Mouse (Mus musculus): ENCODE results near the gene Olfr1249. TPM values are rescaled to one million over a fixed set of nuclear protein-coding genes. Genes with fewer than 3 reads are reported as not detected.
"Not testable (repeated sequence)": the region's sequence is repeated elsewhere in the genome, so short reads cannot be mapped to it uniquely, and the experiment has no call there.

Olfr1249 gene
- polyA plus RNA-seq (2012; rRNA removed) = not detected in 2 replicates

GRCm38 (mm10) chr2:89634883-89635282 is at the start of gene Olfr1249:
TSS of gene Olfr1249 (minus strand) at chr2:89634983.
- Histone ChIP-seq H3K36me3 (ENCODE audit: control insufficient read depth, insufficient read depth, low read length) (no peaks in the 10 kb centered on the region), H3K4me1 (ENCODE audit: control insufficient read depth, insufficient read depth, low read length) (no peaks in the 10 kb centered on the region), H3K27me3 (ENCODE audit: control insufficient read depth, insufficient read depth, low read length) (no peaks in the 10 kb centered on the region), H3K27ac (ENCODE audit: control insufficient read depth, insufficient read depth, low read depth, low read length) (no peak within 1 kb of the TSS), H3K4me3 (ENCODE audit: control insufficient read depth, low read depth, low read length) (no peak within 1 kb of the TSS)
- no peak for TF ChIP-seq POLR2A (IDR thresholded peaks at IDR 0.05; ENCODE audit: control insufficient read depth, low read depth, low read length)
- TF ChIP-seq CTCF (IDR thresholded peaks at IDR 0.05; ENCODE audit: control insufficient read depth, insufficient read depth, insufficient replicate concordance, low read depth, low read length) = no peak

- H3K36me3 ChIP-seq (ENCODE audit: control insufficient read depth, insufficient read depth, low read length) = no peaks in the 10 kb centered on the region
- TF ChIP-seq CTCF (IDR thresholded peaks at IDR 0.05; ENCODE audit: control insufficient read depth, insufficient read depth, insufficient replicate concordance, low read depth, low read length) (no peak), POLR2A (IDR thresholded peaks at IDR 0.05; ENCODE audit: control insufficient read depth, low read depth, low read length) (no peak)
- no peak within 1 kb of the TSS for H3K4me3 ChIP-seq (ENCODE audit: control insufficient read depth, low read depth, low read length)
- no peaks in the 10 kb centered on the region for H3K27me3 ChIP-seq (ENCODE audit: control insufficient read depth, insufficient read depth, low read length)
- H3K27ac ChIP-seq (ENCODE audit: control insufficient read depth, insufficient read depth, low read depth, low read length) = no peak within 1 kb of the TSS
- H3K4me1 ChIP-seq (ENCODE audit: control insufficient read depth, insufficient read depth, low read length) = no peaks in the 10 kb centered on the region
Observed at GRCm38 (mm10) chr2:89671836-89672235, 37.1 kb upstream of the Olfr1249 start, which contains the start of gene Olfr1251. TSS of gene Olfr1251 (minus strand) at chr2:89671936.

- Histone ChIP-seq H3K4me3 (ENCODE audit: control insufficient read depth, low read depth, low read length) (no peak within 1 kb of the TSS), H3K36me3 (ENCODE audit: control insufficient read depth, insufficient read depth, low read length) (no peaks in the 10 kb centered on the region), H3K27ac (ENCODE audit: control insufficient read depth, insufficient read depth, low read depth, low read length) (no peak within 1 kb of the TSS), H3K4me1 (ENCODE audit: control insufficient read depth, insufficient read depth, low read length) (no peaks in the 10 kb centered on the region), H3K27me3 (ENCODE audit: control insufficient read depth, insufficient read depth, low read length) (no peaks in the 10 kb centered on the region)
- no peak for TF ChIP-seq CTCF (IDR thresholded peaks at IDR 0.05; ENCODE audit: control insufficient read depth, insufficient read depth, insufficient replicate concordance, low read depth, low read length)
- no peak for TF ChIP-seq POLR2A (IDR thresholded peaks at IDR 0.05; ENCODE audit: control insufficient read depth, low read depth, low read length)
Observed at GRCm38 (mm10) chr2:89661367-89661766, 26.6 kb upstream of the Olfr1249 start, which contains the start of gene Olfr1250. TSS of gene Olfr1250 (minus strand) at chr2:89661467.

GRCm38 (mm10) chr2:89618145-89618544 is 16.6 kb downstream of the Olfr1249 start, which contains the start of gene Olfr1248:
TSS of gene Olfr1248 (minus strand) at chr2:89618245.
- H3K27ac ChIP-seq (ENCODE audit: control insufficient read depth, insufficient read depth, low read depth, low read length); H3K4me3 ChIP-seq (ENCODE audit: control insufficient read depth, low read depth, low read length); H3K36me3 ChIP-seq (ENCODE audit: control insufficient read depth, insufficient read depth, low read length); H3K27me3 ChIP-seq (ENCODE audit: control insufficient read depth, insufficient read depth, low read length); H3K4me1 ChIP-seq (ENCODE audit: control insufficient read depth, insufficient read depth, low read length): not testable (repeated sequence)

GRCm38 (mm10) chr2:89614030-89614429 is 20.8 kb downstream of the Olfr1249 start, which contains the start of gene Olfr1247:
TSS of gene Olfr1247 (minus strand) at chr2:89614130.
- Histone ChIP-seq H3K27ac (ENCODE audit: control insufficient read depth, insufficient read depth, low read depth, low read length) (no peak within 1 kb of the TSS), H3K36me3 (ENCODE audit: control insufficient read depth, insufficient read depth, low read length) (no peaks in the 10 kb centered on the region), H3K4me3 (ENCODE audit: control insufficient read depth, low read depth, low read length) (no peak within 1 kb of the TSS), H3K4me1 (ENCODE audit: control insufficient read depth, insufficient read depth, low read length) (no peaks in the 10 kb centered on the region), H3K27me3 (ENCODE audit: control insufficient read depth, insufficient read depth, low read length) (no peaks in the 10 kb centered on the region)
- no peak for TF ChIP-seq POLR2A (IDR thresholded peaks at IDR 0.05; ENCODE audit: control insufficient read depth, low read depth, low read length)
- TF ChIP-seq CTCF (IDR thresholded peaks at IDR 0.05; ENCODE audit: control insufficient read depth, insufficient read depth, insufficient replicate concordance, low read depth, low read length) = no peak

GRCm38 (mm10) chr2:89593057-89593456 is 41.7 kb downstream of the Olfr1249 start, which contains the start of gene Olfr1246:
TSS of gene Olfr1246 (minus strand) at chr2:89593157.
- no peaks in the 10 kb centered on the region for H3K4me1 ChIP-seq (ENCODE audit: control insufficient read depth, insufficient read depth, low read length)
- H3K27me3 ChIP-seq (ENCODE audit: control insufficient read depth, insufficient read depth, low read length) = no peaks in the 10 kb centered on the region
- H3K27ac ChIP-seq (ENCODE audit: control insufficient read depth, insufficient read depth, low read depth, low read length) = no peak within 1 kb of the TSS
- no peaks in the 10 kb centered on the region for H3K36me3 ChIP-seq (ENCODE audit: control insufficient read depth, insufficient read depth, low read length)
- H3K4me3 ChIP-seq (ENCODE audit: control insufficient read depth, low read depth, low read length) = no peak within 1 kb of the TSS
- no peak for TF ChIP-seq CTCF (IDR thresholded peaks at IDR 0.05; ENCODE audit: control insufficient read depth, insufficient read depth, insufficient replicate concordance, low read depth, low read length)
- no peak for TF ChIP-seq POLR2A (IDR thresholded peaks at IDR 0.05; ENCODE audit: control insufficient read depth, low read depth, low read length)

Other genes starting within 250 kb of the Olfr1249 start
- gene Olfr1238, start 225.3 kb downstream of the Olfr1249 start, polyA plus RNA-seq (2012; rRNA removed) = not detected in 2 replicates
- not detected in 2 replicates for gene Olfr1239, start 214.6 kb downstream of the Olfr1249 start, polyA plus RNA-seq (2012; rRNA removed)
- not detected in 2 replicates for gene Olfr1240, start 192.0 kb downstream of the Olfr1249 start, polyA plus RNA-seq (2012; rRNA removed)
- not detected in 2 replicates for gene Olfr1241, start 147.9 kb downstream of the Olfr1249 start, polyA plus RNA-seq (2012; rRNA removed)
- not detected in 2 replicates for gene Olfr1242, start 136.6 kb downstream of the Olfr1249 start, polyA plus RNA-seq (2012; rRNA removed)
- not detected in 2 replicates for gene Olfr1243, start 103.5 kb downstream of the Olfr1249 start, polyA plus RNA-seq (2012; rRNA removed)
- not detected in 2 replicates for gene Olfr1245, start 56.5 kb downstream of the Olfr1249 start, polyA plus RNA-seq (2012; rRNA removed)
- not detected in 2 replicates for gene Olfr1246, start 41.8 kb downstream of the Olfr1249 start, polyA plus RNA-seq (2012; rRNA removed)
- not detected in 2 replicates for gene Olfr1247, start 20.9 kb downstream of the Olfr1249 start, polyA plus RNA-seq (2012; rRNA removed)
- gene Olfr1248, start 16.7 kb downstream of the Olfr1249 start, polyA plus RNA-seq (2012; rRNA removed) = not detected in 2 replicates
- gene Olfr1250, start 26.5 kb upstream of the Olfr1249 start, polyA plus RNA-seq (2012; rRNA removed) = not detected in 2 replicates
- 0.22 TPM in 1 of 2 replicates, not detected in the other for gene Olfr1251, start 37.0 kb upstream of the Olfr1249 start, polyA plus RNA-seq (2012; rRNA removed)
- gene Olfr1252, start 90.0 kb upstream of the Olfr1249 start, polyA plus RNA-seq (2012; rRNA removed) = not detected in 2 replicates
- gene Olfr1253, start 122.1 kb upstream of the Olfr1249 start, polyA plus RNA-seq (2012; rRNA removed) = not detected in 2 replicates
- not detected in 2 replicates for gene Olfr1254, start 158.6 kb upstream of the Olfr1249 start, polyA plus RNA-seq (2012; rRNA removed)
- not detected in 2 replicates for gene Olfr1255, start 177.1 kb upstream of the Olfr1249 start, polyA plus RNA-seq (2012; rRNA removed)
- not detected in 2 replicates for gene Olfr1256, start 206.6 kb upstream of the Olfr1249 start, polyA plus RNA-seq (2012; rRNA removed)
- not detected in 2 replicates for gene Olfr48, start 213.2 kb upstream of the Olfr1249 start, polyA plus RNA-seq (2012; rRNA removed)
- 0.06 and 0.27 TPM in 2 replicates for gene Olfr1257, start 243.5 kb upstream of the Olfr1249 start, polyA plus RNA-seq (2012; rRNA removed)